Mouse (Mus musculus) hindlimb bud, embryonic 11.5 days (tissue): ENCODE data around the gene Ncdn.

ENCODE experiments used
- DNase-seq: peaks from one replicate; pipeline ENCODE4 v3.0.0-alpha.2; 2012; ENCODE audit warnings: low read depth, low spot score; ENCODE audit errors: extremely low spot score

The Ncdn gene

DNA sequence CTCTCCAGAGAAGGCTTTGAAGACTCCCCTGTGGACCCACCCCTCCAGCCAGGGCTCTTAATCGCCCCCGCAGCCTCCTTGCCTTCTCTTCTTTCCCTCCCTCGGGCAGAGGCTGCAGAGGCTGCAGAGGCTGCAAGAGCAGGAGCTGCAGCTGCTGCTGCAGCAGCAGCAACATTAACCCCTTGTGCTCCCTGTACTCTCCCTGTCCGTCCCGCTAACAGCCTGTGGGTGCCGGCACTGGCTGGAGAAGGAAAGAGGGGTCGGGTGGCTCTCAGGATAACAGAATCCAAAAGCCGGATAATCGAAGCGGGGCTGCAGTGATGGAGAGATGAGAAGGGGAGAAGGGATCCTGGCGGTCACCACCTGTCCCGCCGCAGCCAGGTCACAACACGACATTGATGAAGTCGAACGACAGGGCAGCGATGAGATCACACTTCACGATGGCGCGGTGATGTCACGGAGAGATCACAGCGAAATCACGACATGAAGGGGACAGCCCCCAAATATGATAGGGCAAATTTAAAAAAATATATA, 563 bp downstream of the Ncdn start:
- DNase-seq = no peak

DNA sequence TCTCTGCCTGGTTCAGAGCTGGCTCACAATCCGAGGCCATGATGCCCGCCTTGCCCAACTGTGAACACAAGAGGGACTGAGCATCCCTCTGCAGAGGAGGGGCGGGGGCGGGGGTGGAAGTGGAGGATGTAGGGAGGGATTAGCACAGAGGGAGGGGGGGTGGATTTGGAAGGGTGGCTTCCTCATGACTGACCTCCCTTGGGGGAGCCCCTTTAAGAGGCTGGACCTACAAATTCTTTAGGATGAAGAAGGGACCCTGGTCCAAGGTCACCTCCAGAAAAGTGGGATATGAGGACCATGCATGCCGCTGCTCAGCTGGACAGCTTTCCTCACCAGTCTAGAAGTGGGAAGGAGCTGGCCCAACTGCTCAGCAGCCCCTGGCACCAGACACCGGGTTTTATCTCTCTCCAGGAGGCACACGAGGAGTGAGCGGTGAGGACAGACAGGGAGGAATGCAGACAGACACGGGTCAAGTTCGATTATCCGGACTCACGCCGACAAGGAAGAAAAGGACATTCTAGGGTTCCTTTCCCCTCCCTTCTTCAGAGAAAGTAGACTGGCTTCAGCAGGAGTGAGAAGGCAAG, 1.1 kb downstream of the Ncdn start:
- no peak for DNase-seq

DNA sequence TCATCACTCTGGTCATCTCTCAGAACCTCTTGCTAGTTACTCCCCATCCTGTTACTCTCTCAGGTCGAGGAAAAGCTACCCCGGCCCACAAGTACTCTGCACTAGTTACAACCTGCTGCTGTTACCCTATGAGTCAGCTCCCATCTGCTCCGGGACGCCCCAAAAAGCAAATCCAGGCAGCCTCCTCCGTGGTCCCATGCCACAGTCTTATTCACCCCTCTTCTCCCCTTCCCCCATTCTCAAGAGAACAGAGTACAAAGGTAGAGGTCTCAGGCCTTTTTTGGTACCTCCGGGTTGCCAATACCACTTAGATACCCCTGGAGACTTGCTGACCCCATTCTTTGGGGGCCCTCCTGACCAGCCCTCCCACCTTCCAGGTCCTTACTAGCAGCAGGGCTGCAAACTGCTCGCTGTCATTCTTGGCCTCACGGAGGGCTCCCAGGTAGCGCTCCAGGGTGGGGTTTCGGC, 1.6 kb downstream of the Ncdn start:
- no peak for DNase-seq

DNA sequence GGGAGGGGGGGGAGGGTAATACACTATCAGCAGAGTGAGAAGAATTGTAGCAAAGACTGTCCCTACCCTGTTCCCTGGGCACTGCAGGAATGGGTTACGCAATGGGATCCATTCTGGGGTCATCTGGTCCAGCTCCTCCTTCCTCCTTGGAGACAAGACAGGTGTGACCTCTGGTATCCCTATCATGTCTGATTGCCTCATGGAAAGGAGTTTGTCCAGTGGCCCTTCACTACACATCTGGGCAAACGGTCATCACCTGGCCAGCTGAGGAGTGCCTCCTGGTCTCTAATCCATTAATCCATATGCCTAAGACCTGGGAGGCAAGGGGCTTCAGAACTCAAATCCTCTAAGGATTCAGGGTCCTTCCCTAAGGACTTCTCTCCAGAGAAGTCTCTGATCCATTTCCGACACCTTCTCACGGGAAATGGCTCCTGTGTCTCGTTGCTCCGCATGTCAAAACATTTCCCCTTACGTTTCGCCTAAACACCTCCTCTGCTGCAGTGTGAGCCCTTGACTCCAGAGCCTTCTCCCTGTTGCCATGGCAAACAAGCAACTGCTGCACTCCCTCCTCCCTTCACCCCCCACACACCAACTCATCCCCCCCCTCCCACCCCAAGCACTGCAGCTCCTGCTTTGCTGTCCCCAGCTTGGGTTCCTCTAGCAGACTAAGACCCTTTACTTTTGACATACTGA, 2.2 kb downstream of the Ncdn start:
- no peak for DNase-seq

DNA sequence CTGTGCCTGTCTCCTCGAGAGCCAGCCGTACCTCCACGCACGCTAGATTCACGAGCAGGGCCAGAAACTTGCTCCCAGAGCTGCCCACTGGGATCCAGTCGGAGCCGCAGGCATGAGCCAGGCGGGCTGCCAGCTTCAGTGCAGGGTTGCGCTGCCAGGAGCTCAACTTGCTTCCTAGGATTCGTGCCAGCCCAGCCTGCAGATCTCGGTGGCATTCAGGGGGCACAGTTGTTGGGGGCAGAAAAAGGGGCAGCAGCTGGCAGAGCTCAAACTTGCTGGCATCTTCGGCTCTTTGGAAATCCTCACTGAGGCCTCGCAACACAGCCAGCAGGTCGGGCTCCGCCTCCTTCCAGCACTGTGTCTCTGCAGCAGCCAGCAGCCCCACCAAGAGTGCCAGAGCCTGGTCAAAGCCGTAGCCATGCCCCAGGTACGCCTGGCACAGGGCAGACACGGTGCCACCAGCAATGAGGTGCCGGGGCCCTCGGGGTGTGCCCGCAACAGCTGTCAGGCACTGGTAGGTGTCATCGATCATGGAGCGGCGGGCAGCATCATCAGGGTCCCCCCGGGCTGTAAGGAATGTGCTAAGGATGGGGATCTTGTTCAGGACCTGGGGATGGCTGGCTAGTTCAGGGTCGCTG, 3.1 kb downstream of the Ncdn start:
- DNase-seq = no peak

DNA sequence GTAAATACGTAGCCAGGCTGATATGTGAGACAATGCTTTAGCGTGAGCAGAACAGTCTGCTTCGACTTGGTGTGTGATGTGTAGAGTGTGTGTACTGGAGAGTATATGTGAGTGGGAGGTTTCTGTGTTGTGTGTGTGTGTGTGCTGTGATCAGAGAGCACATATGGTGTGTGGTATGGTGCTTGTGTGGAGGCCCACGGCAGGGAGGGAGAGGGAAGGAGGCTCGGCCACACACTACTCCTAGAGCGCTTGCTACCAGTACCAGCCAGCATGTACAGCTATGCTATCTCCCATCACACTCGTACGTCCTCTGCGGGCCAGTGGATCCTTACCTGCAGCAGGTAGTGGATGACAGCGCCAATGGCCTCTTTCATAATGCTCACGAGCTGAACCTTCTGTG, 3.7 kb downstream of the Ncdn start:
- no peak for DNase-seq

DNA sequence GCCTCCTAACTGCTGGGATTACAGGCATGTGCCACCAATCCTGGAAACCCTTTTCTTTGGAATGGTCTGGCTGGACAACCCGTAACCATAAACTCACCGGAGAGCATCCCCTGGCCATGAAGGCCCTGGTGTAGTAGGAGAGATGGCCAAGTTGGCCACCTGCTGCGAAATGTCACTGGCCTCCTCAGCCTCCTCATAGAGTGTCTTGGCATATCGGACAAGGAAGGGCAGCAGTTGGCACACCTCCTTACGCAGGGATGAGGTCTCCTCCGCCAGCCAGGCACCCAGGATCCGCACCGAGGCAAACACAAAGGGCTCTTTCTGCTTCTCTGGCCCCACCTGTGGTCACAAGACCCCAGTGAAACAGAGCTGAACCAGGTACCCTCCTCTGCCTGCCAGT, 4.9 kb downstream of the Ncdn start:
- no peak for DNase-seq

DNA sequence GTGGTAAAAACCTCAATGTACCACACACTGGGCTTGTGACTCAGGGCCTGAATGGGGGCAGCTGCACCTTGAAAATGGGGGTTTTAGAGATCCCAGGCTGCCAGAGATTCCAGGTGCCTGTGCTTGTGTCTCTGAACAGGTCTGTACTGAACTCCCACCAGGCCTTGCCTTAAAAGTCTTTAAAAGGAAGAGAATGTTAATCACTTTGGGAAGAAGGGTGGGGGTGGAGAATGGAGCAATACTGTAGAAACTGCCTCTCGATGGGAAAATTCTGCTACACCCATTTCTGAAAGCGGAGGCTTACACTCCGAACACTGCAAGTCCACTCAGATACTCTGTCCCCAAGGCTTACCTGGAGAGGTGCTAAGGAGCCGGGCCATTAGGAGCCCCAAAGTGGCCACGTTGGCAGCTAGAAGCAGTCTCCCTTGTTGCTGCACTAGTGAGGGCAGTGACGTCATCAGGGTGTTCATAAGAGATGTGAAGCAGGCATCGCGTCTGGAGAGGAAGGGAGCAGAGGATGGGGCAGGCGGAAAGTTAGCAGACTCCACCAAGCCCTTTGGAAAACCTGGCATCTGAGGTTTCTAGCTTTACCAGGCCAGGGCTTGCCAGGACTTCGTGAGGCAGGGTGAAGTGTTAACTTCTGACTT, 6.9 kb downstream of the Ncdn start:
- DNase-seq = no peak

DNA sequence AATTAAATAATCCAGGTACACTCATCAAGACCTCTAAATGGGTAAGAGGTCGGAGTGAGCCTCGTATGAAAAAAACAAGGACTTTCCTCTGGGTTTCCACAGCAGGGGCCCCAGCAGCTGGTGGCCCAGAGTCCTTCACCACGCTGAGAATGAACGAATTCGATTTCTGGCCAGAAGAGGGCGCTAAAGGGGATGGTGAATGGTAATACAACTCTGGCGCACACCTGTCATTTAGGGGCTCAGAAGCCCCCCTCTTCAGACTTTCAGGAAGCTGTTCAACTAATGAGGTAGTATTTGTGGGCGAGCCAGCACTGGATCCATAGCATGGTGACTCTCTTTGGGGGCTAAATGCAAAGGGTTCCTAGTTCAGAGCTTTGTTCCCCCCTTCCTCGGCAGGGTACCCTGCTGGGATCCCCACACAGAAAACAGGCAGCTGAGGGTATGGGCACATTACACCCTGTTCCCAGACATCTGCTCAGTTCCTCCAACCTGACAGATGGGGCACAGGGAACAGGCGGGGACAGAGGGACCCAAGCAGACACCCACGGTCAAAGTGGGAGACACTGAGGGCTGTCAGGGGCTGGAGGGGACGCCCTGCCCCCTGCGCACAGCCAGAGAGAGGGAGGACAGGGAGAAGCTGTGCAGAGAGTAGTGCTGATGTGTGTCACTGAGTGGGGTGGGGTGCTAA, 7.6 kb downstream of the Ncdn start:
- no peak for DNase-seq

DNA sequence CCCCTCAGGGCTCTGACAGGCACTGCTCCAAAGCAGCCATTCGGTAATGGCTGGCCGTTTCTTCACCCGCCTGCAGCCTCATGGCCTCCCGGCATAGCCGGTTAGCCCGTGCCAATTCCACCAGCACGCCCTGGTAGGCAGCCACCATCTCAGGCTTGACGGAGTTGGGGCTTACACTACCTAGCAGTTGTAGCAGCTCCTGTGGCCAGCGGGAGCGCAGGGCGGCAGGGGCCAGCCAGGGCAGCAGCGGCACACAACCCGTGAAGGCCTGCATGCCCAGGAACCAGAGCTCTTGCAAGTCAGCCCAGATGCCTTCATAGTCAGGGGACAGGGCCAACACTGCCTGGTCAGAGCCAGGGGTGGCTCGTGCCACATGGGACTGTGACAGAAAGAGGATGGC, 8.4 kb downstream of the Ncdn start:
- DNase-seq = no peak

DNA sequence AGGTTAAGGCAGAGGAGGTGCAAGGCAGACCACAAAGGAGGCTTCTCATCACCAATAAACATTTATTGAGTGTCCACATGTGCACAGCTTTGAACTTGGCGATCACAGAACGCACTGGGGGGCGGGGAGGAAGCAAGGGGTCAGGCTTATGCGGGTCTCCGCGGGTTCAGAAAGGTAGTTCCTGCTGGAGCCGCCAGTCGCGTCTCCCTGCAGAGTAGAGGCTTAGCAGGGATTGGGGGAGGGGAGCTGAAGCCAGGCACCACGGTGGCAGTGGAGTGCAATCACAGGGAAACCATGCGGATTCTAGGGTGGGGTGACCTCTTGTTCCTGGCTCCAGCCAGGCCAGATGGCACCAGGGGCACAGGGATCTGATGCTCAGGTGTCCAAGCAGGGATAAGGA, 9.5 kb downstream of the Ncdn start:
- no peak for DNase-seq

DNA sequence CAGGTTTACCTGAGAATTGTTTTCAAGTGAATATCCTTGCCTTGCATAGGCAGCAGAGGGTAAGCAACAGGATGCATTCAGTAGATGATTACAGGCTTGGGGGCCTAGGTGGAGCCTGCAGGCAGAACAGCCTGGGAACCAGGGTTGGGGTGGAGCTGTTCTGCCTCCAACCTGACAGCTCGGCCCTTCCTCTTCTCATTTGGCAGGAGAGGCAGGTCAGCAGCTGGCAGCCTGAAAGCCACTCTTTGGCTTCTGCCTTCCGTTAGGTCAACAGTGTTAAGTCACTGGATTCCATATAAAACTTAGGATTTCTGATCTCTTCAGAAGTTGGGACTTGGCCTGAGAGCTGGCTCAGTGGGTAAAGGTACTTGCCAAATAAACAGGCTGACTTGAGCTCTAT, 10.3 kb downstream of the Ncdn start:
- no peak for DNase-seq

DNA sequence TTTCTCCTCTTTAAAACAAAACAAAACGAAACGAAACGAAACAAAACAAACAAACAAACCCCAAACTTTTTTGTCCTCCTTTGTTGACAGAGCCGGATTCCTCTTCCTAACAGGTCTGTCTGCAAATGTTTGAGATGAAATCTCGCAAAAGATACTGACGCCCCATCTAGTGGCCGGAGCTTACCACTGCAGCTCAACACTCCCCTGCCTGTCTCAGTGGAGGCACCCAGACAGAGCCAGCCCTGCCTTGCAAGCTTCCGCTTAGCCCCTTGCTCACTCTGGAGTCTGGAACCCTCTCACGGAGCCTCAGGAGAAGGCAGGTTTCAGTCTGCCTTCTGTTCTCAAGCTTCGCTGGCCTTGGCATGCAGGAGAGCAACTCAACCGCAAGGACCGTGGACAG, 11.8 kb downstream of the Ncdn start:
- DNase-seq = no peak

DNA sequence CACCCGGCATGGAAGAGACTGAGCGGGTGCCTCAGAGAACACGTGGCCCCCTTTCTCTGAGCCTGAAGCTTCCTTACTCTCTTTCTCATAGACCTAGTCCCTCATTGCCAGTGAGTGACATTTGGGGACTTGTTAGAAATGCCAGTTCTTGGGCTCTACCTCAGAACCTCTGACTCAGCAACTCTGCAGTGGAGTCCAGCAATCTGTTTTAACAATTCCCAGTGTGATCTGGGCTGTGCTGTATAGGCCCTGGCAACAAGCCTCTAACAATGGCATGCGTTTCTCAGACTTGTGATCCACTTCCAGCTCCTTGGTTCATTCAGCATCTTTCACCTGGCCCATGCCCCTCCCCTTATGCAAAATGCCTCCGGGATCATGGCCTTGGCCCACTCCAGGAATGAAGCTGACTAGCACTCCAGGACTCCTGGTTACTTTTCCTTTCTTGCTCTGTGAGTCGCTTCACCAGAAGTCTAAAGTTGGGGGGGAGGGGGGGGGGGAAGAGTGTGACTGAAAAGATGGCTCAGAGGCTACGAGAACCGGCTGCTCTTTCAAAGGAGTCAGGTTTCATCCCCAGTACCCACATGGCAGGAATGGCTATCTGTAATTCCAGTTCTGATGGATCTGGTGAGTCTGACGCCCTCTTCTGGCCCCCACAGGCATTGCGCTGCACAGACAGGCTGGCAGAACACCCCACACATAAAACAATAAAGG, 13.1 kb downstream of the Ncdn start:
- no peak for DNase-seq

DNA sequence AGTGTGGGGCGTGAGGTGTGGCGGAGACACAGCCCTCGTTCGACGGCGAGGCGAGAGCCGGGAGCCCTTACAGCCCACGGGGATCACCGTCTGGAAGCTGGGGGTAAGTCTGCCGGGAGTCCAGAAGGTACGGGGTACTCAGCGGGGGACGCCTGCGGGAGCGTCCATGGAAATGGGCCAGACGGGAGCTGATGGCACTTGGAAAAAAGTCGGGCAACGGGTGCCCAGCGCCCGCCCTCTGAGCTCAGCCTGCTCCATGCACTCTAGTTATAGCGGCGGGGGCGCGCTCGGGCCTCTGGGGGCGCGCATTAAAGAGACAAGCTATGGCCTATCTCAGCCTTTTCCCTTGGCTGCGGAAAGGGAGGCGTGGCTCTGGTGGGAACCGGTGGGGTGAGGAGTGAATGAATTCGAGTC, 17.2 kb downstream of the Ncdn start, which contains the start of gene Tfap2e:
Gene Tfap2e (minus strand): TSS at position 240 of the 414 bp plus-strand sequence.
- DNase-seq = no peak

DNA sequence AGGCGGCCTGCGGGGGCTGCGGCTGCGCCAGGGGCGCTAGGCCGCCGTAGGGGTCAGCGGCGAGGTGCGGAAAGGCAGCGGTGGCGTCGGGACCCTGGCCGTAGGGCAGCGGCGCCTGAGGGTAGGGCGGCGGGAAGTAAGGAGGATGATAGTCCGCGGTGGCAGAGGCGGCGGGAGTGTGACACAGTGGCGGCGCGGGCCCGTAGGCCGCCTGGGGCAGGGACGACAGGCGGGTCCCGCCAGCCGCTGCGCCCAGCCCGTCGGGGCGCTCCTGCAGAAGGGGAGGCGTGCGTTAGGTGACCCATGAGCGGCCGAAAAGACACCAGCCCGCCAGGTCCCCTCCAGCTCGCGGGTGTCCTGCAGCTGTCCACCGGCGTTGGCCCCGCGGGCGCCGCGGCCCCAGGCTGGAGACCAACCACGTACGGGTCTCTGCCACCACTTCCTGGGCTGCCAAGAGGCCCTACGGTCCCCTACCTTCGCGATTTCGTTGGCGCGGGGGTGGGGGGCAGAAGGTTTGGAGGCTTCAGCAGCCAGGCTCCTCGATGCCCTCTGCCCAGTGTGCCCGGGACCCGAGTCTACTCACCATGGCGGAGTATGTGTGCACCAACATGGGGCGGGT, 17.7 kb downstream of the Ncdn start:
- DNase-seq = no peak

DNA sequence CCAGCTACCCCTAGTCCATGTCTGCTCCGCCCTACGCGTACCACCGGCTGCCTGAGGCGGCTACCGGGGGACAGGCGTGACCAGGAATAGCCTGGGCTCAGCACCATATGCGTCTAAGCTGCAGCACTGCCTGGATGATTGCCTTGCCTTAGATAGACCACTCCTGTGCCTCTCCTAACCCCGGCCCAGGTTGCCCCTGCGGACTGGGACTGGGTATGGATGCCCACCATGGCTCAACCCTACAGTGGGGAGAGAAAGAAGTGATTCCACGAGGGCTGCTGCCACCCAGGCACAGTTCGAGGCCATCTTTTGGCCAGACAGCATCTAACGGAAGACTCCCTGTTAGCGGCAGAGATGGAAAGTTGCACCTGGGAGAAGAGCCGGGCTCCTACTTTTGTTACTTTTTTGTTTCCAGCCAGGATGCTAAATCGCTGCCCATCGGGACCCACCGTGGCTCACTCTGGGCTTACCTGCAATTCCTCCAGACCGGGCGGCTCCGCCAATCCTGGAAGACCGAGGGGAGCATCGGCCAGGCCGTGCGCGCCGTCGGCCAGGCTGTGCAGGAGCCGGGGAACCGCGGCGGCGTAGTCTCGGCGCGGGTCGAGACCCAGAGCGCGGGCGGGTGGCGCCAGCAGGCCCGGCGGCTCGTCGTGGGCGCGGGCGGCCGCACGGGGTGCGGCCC, 18.4 kb downstream of the Ncdn start:
- DNase-seq = no peak

DNA sequence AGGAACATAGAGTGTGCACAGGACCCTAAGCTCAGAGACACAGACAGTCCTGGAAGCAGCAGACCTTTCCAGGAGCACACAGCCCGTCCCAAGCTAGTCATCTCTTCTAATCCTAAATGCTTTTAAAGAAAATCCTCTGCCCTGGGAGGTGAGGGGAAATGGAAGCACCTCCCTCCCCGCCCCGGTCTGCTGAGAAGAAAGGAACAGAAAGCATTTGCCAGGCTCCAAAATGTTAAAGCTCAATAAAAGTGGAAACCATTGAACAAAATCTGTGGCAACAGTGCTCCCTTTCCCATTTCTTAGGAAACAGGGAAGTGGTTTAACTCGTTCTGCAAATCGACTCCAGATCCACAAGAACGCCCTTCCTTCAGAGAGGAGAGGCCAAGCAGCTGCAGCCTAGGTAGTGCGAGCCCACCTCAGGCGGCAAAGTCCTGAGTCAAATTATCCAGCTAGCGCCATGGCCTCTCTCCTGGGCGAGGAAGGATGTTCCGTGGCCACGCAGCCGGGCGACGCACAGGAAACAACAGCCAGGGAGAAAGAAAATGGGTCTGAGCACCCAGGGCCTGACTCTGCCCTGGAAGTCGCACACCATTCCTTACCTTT, 19.1 kb downstream of the Ncdn start:
- DNase-seq = no peak
